In genomic region chr8:114458113-114458784, GRCm38 (mm10) we compare ENCODE assay signal across 13 mouse cellular contexts. TPM values are rescaled to one million over a fixed set of nuclear protein-coding genes. Genes with fewer than 3 reads are reported as not detected.
DNase-seq lines count a peak whose midpoint lies in the region; ATAC-seq and TF ChIP-seq lines count a peak whose summit lies in the region.
"Had no signal": no experiment of that assay in that cellular context is flagged by ENCODE, and none has a peak within 500 bp of the region (broad histone marks: within the 10 kb centered on the region; RNA-seq: fewer than 3 reads in every experiment).

No protein-coding gene starts in this region.

- peaks cover 11% of the 10 kb centered on the region; the same call in 1 of the 2 replicates for H3K4me1 ChIP-seq in intestine, embryonic 14.5 days (replicated peaks; ENCODE audit: control insufficient read depth, insufficient read depth, low read length)
- H3K4me1 ChIP-seq in intestine, postnatal 0 days (replicated peaks; ENCODE audit: control insufficient read depth, insufficient read depth, low read length) = no peaks in the 10 kb centered on the region
- peaks cover 6% of the 10 kb centered on the region; the same call in 1 of the 2 replicates for H3K4me1 ChIP-seq in lung, embryonic 14.5 days (ENCODE audit: insufficient read depth)

- no peaks in the 10 kb centered on the region for H3K9me3 ChIP-seq in intestine, embryonic 14.5 days (ENCODE audit: control insufficient read depth, low read length)
- no peaks in the 10 kb centered on the region for H3K9me3 ChIP-seq in intestine, postnatal 0 days (ENCODE audit: control insufficient read depth)
- H3K9me3 ChIP-seq in lung, embryonic 14.5 days (ENCODE audit: low read depth, low read length) = no peaks in the 10 kb centered on the region

- 0 out of 2 replicates have a peak overlapping the region, but pooled peaks have one; percentile 18 for H3K4me2 ChIP-seq in intestine, embryonic 14.5 days (ENCODE audit: low read length)
- H3K4me2 ChIP-seq in intestine, postnatal 0 days (replicated peaks; ENCODE audit: low read depth) = no peak overlapping the region; the same call in 1 of the 2 replicates
- peak overlapping the region; percentile 21 for H3K4me2 ChIP-seq in lung, embryonic 14.5 days

- no peak for DNase-seq in intestine, embryonic 14.5 days (ENCODE audit: low spot score)
- DNase-seq in brain, adult 2 months (ENCODE audit: low read depth, low spot score) = peak; percentile 19
- peak; percentile 48 for DNase-seq in heart, adult 8-10 months (ENCODE audit: low spot score)
- DNase-seq in lung, embryonic 14.5 days = peak; percentile 92
- no peak for DNase-seq in left cerebral cortex, adult 18-20 months (ENCODE audit: low spot score in 2 of 2)
- no peak for DNase-seq in MN1 (ENCODE audit: low spot score)
- no peak for DNase-seq in ovary, postnatal 36 days (ENCODE audit: low spot score)
- DNase-seq: right cerebral cortex, postnatal 4 days; thymus, postnatal 36 days had no signal

- H3K27me3 ChIP-seq in intestine, embryonic 14.5 days (replicated peaks; ENCODE audit: control insufficient read depth, insufficient read depth, low read length) = no peaks in the 10 kb centered on the region
- H3K27me3 ChIP-seq in intestine, postnatal 0 days (replicated peaks; ENCODE audit: control insufficient read depth, insufficient read depth, low read length) = no peaks in the 10 kb centered on the region
- no peaks in the 10 kb centered on the region for H3K27me3 ChIP-seq in lung, embryonic 14.5 days (ENCODE audit: insufficient read depth, low read length)
- H3K27me3 ChIP-seq: megakaryocyte, embryonic 14.5 days had no signal

- 37% methylated on average over 25 of the region's 25 CpGs for WGBS in intestine, embryonic 14.5 days
- WGBS in intestine, postnatal 0 days = 59% methylated on average over 25 of the region's 25 CpGs
- WGBS in lung, embryonic 14.5 days = 16% methylated on average over 25 of the region's 25 CpGs

- no peak overlapping the region for H3K4me3 ChIP-seq in intestine, embryonic 14.5 days (ENCODE audit: low read depth, low read length)
- H3K4me3 ChIP-seq in intestine, postnatal 0 days (ENCODE audit: low read depth, low read length) = no peak overlapping the region
- H3K4me3 ChIP-seq in lung, embryonic 14.5 days (ENCODE audit: low read depth, low read length) = no peak overlapping the region
- H3K4me3 ChIP-seq: megakaryocyte, embryonic 14.5 days had no signal

- TF ChIP-seq CTCF in intestine, postnatal 0 days (IDR thresholded peaks at IDR 0.05; ENCODE audit: low read depth) = no peak
- TF ChIP-seq CTCF in lung, embryonic 14.5 days (IDR thresholded peaks at IDR 0.05; ENCODE audit: low read depth) = no peak

- no peak overlapping the region for H3K9ac ChIP-seq in intestine, embryonic 14.5 days (ENCODE audit: low read length)
- no peak overlapping the region for H3K9ac ChIP-seq in intestine, postnatal 0 days (ENCODE audit: low read depth, low read length)
- H3K9ac ChIP-seq in lung, embryonic 14.5 days = no peak overlapping the region

- peak overlapping the region; percentile 78 for H3K27ac ChIP-seq in intestine, embryonic 14.5 days (ENCODE audit: low read depth)
- H3K27ac ChIP-seq in intestine, postnatal 0 days (ENCODE audit: low read depth, low read length) = no peak overlapping the region
- peak overlapping the region; percentile 75 for H3K27ac ChIP-seq in lung, embryonic 14.5 days (ENCODE audit: low read depth)

- ATAC-seq in intestine, embryonic 14.5 days (replicated peaks; ENCODE audit: low FRiP score, low TSS enrichment, low read depth) = no peak; the same call in 1 of the 2 replicates
- ATAC-seq in intestine, postnatal 0 days = no peak
- peak; percentile 86 for ATAC-seq in lung, embryonic 14.5 days (ENCODE audit: insufficient read depth)

- H3K36me3 ChIP-seq in intestine, embryonic 14.5 days (ENCODE audit: control insufficient read depth, insufficient read depth, low read length) = no peaks in the 10 kb centered on the region
- no peaks in the 10 kb centered on the region for H3K36me3 ChIP-seq in intestine, postnatal 0 days (ENCODE audit: control insufficient read depth, insufficient read depth)
- no peaks in the 10 kb centered on the region for H3K36me3 ChIP-seq in lung, embryonic 14.5 days (ENCODE audit: insufficient read depth)

RNA-seq across cellular contexts. Expression of gene Wwox, which starts 18.8 kb away (rescaled TPM):
- polyA plus RNA-seq in intestine, embryonic 14.5 days (2014; fragmentation: Nextera tagmentation; extraction: Ambion mirVana) = 14.0 and 15.9 TPM in 2 replicates
- 7.1 and 9.3 TPM in 2 replicates for polyA plus RNA-seq in intestine, postnatal 0 days (2015; fragmentation: Nextera tagmentation; extraction: Ambion mirVana)
- total RNA-seq in heart, adult 8-10 months (2022) = 1 to 10 TPM; 3.8 to 6.4 (median 5.2) TPM
- 16.1 and 16.3 TPM in 2 replicates for polyA plus RNA-seq in lung, embryonic 14.5 days (2014; fragmentation: Nextera tagmentation; extraction: Ambion mirVana)
- total RNA-seq in left cerebral cortex, adult 18-20 months (2021) = 10 to 100 TPM; 17.9 to 18.2 TPM

RNA-seq across cellular contexts. Expression of gene Clec3a, which starts 40.4 kb away (rescaled TPM):
- not detected in 2 replicates for polyA plus RNA-seq in intestine, embryonic 14.5 days (2014; fragmentation: Nextera tagmentation; extraction: Ambion mirVana)
- polyA plus RNA-seq in intestine, postnatal 0 days (2015; fragmentation: Nextera tagmentation; extraction: Ambion mirVana) = not detected in 2 replicates
- not detected for total RNA-seq in heart, adult 8-10 months (2022)
- polyA plus RNA-seq in lung, embryonic 14.5 days (2014; fragmentation: Nextera tagmentation; extraction: Ambion mirVana) = not detected in 2 replicates
- total RNA-seq in left cerebral cortex, adult 18-20 months (2021) = not detected
- total RNA-seq: left cerebral cortex, postnatal 25 days had no signal
- polyA plus RNA-seq: neural tube, embryonic 11.5 days had no signal

Comparison
In these comparisons a context has a peak if more than half of its experiments do, and no peak if none do; other contexts are left out.
1. DNase-seq: peak in brain, adult 2 months (single experiment), heart, adult 8-10 months (single experiment) and lung, embryonic 14.5 days (single experiment); none in intestine, embryonic 14.5 days (single experiment), left cerebral cortex, adult 18-20 months (0 of 2), MN1 (single experiment) and ovary, postnatal 36 days (single experiment).